Mouse (Mus musculus): ENCODE results near the gene Pxt1. TPM values are rescaled to one million over a fixed set of nuclear protein-coding genes. Genes with fewer than 3 reads are reported as not detected.

The Pxt1 gene
- total RNA-seq, 2 experiments from 2014 or later = not detected

DNA sequence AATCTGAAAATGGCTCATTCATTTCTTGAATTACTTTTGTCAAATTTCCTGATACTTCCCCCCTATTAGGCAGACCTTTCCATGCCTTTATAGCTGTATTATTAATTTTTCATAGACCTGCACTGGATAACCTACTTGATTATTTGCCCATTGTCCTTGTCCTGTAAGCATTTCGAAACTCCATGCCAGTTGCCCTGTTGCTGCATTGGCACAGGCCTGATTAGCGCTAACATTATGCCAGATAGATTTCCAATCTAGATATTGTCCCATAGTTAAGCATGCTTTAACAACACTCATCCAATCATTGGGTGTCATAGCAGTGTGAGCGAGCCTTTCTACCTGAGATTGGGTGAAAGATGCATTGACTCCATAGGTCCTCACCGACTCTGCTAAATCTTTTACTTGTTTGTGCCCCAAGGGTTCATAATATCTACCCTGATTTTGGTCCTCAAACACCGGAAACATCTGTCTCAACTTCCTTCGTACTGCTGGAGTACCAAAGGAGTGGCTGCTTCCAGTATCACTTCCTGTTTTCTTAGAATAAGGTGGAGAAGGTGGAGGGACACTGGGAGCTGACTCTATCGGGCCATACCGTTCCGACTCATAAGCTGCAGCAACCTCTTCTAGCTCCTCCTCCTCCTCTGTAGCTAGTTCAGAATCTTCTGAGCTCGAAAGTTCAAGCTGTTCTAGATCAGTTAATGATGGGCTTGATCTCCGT, 49.4 kb downstream of the Pxt1 start:
- intact Hi-C loops (cut with DNase I) = no loop called here

DNA sequence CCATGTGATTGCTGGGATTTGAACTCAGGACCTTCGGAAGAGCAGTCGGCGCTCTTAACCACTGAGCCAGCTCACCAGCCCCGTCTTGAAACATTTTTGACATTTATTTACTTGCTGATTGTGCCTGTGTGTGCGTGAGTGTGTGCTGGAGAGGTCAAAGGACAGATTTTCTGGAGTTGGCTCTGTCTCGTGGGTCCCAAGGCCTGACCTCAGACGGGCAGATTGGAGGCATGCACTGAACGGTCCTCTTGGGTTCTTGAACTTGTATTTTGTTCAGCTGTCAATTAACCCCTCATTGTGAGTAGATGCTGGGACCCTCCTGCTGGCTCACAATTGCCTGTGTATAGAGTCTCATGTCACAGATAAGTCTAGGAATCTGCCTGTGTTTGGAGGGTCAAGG, 57.4 kb downstream of the Pxt1 start:
- no peak for DNase-seq (ENCODE audit: low spot score in 2 of 2)
- intact Hi-C loops (cut with DNase I) = no loop called here

More for the DNA sequence above, 49.4 kb downstream of the Pxt1 start:
- no peak for DNase-seq (ENCODE audit: low spot score in 2 of 2)

- no peak for DNase-seq (ENCODE audit: low spot score in 2 of 2)
- intact Hi-C loops (cut with DNase I) = no loop called here
Measured at GRCm38 (mm10) chr17:28885231-28885630, 58.4 kb downstream of the Pxt1 start.

Other genes with a start within 250 kb of the Pxt1 start
- 1 to 10 TPM; 1.4 to 2.7 TPM for gene AC170998.1, start 217.8 kb downstream of the Pxt1 start, total RNA-seq (2021)
- 1 to 10 TPM; 1.0 to 1.6 TPM for gene Mapk13, start 174.5 kb downstream of the Pxt1 start, total RNA-seq (2021)
- 10 to 100 TPM; 43.4 to 49.6 TPM for gene Brpf3, start 142.8 kb downstream of the Pxt1 start, total RNA-seq (2021)
- under 1 TPM; 0.44 to 0.49 TPM for gene Pnpla1, start 85.4 kb downstream of the Pxt1 start, total RNA-seq (2021)
- 10 to 100 TPM in 1 of 2 experiments, 1 to 10 TPM in 1; 8.3 to 12.4 TPM for gene 4930539E08Rik, start 28.5 kb downstream of the Pxt1 start, total RNA-seq (2021)
- 10 to 100 TPM; 81.0 to 85.9 TPM for gene Kctd20, start 8.1 kb upstream of the Pxt1 start, total RNA-seq (2021)
- gene Stk38, start 64.2 kb upstream of the Pxt1 start, total RNA-seq (2021) = 10 to 100 TPM; 47.5 to 49.2 TPM
- 100 to 1,000 TPM; 125 to 127 TPM for gene Srsf3, start 88.8 kb upstream of the Pxt1 start, total RNA-seq (2021)
- 10 to 100 TPM; 25.7 to 35.7 TPM for gene Cdkn1a, start 147.1 kb upstream of the Pxt1 start, total RNA-seq (2021)
- gene Rab44, start 170.3 kb upstream of the Pxt1 start, total RNA-seq (2021) = not detected